Mouse (Mus musculus) thymus, postnatal 0 days (tissue): Measurements from ENCODE around the gene Cyb5d2. TPM values are rescaled to one million over a fixed set of nuclear protein-coding genes. Genes with fewer than 3 reads are reported as not detected.

Experiments
- DNase-seq: peaks from one replicate; pipeline ENCODE4 v3.0.0-alpha.2; 2015; ENCODE audit warnings: low spot score
- polyA plus RNA-seq: library from polyadenylated mRNA; unstranded; fragments of >200 nt; fragmentation: Nextera tagmentation; extraction: Ambion mirVana; gene quantifications from 2 replicates; pipeline ENCODE4 v1.2.1, GENCODE M21; 2015

Gene Cyb5d2
- 5.4 and 6.0 TPM in 2 replicates for polyA plus RNA-seq

DNA sequence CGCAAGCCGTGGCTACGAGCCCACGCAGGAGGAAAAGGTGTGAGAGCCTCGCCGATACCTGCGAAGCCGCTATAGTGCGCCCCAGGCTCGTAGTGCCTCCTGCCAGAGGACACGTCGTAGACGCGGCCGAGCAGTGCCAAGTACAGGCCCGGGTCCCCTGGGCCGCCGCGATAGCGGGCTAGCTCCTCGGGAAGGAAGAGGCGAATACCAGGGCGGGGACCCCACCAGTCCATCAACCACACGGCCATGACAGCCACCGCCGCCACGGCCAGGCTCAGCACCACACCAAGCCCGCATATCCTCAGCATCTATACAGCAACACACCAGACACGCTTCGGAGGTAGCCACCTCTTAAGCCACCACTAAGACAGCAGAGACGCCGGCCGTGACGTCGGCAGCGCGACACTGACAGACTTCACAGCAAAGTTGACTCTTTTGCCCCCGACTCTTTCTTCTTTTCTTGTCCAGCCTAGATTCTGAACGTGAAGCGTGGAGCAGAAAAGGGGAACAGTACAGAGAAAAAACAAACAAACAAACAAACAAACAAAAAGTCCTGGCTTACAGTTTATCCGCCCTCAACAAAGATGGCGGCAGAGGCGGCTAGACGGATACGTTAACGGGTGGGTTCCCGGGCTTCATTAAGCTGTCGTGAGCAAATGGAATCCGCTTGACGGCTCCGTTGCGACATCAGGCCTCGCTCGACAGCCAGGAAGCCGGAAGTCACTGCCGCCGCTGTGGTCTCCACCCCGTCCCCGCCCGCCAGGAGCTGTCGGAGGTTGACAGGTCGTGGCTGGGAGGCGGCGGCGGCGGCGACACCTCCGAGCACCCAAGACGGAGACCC, at the start of gene Cyb5d2, which contains the start of gene Zzef1:
TSS of gene Cyb5d2 (minus strand) at position 688 of the 841 bp plus-strand sequence.
TSS of gene Zzef1 (plus strand) at position 772 of the 841 bp plus-strand sequence.
- DNase-seq = peak; percentile 98

DNA sequence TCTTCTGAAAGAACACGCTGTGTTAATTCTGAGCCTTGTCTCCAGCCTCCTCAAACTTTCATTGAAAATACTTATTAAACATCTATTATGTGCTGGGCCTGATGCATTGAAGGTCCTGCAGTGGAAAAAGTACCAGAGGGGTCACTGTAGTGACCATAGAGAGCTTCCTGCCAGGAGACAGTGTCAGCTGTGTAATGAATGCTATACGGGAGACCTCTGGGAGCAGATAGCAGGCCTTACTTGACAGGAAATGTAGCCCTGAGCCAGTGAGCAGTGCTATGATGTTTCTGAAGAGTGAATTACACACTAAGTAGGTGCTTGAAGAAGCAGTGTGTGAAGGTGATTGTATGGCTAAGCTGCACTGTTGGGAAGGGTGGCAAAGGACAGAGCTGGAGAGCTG, 49.6 kb upstream of the Cyb5d2 start:
- DNase-seq = no peak

DNA sequence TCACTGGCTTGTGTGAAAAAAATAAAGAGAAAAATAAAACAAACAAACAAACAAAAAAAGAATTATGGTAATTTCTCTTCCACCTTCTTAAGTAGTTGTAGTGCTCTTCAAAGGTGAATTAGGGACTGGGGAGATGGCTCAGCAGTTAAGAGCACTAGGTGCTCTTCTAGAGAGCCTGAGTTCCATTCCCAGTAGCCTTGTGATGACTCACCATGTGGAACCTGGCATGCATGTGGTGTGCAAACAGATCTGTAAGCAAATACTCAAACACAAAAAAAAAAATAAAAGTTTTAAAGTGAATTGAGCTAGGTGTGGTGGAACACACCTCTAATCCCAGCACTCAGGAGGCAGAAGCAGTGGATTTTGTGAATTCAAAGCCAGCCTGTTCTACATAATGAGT, 47.6 kb upstream of the Cyb5d2 start:
- DNase-seq = no peak

DNA sequence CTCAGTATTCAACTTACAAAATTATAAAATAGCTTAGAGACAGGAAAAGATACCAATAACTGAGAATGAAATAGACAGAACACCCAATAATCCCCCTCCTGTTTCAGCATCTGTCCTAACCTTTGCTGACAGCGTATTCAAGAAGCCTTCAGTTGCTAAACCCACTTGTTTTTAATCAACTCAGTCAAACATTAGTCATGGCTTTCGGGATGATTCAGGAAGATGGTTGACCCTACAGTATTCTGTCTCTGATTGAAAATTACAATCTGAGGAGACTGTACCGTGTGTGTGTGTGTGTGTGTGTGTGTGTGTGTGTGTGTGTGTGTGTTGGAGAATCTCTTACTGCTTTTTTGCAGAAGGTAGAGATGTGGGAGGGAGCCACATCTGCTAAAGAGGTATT, 46.8 kb upstream of the Cyb5d2 start:
- DNase-seq = no peak

DNA sequence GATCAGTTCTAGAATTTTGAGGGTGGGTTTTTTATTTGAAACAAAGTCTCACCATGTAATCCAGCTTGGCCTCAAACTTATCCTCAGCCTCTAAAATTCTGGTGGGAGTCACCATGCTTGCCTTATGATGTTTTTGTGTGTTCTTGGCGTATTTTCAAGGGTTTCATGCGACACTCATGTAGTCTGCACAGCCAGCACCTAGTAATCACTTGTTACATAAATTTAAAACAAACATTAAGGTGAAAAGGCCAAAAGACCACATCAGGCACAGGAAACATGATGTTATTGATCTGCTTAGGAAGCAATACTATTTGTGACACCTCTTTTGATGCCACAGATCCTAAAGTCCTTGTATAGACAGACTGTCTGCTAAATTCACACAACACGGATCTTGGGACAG, 33.9 kb upstream of the Cyb5d2 start:
- DNase-seq = no peak

DNA sequence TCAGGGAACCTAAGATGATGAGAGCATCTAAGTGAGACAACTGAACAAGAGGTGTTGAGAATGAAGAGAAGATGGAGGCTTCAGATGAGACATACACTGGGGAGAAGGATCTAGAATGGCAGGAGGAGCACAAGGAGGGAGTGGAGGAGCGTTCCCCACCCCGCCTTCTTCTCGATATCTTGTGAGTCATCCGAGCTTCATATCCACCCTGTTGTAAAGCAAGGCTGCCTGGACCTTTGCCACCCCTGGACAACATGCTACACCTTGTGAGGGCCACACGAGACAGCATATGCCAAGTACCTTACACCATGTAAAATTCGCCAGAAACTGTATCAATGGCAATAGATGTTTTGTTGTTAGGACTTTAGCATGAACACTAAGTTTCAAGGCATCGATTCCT, 25.1 kb upstream of the Cyb5d2 start:
- DNase-seq = no peak

DNA sequence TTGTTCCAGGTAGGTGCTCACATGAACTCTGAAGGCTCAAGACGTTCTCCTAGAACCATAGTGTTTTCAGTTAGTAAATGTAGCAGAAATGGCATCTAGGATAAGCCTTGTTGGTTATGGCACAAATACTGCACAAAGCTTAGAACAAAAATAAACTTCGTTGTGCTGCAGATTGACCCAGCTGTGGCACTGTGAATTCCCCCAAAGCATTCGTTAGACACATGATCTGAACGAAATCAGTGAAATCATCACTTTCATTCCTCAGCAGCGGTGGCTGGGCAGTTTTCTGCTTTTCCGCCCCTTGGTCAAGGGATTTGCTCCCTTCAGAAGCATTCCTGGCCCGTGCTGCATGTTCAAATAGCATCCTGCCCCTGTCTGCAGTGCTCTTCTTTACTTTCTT, 22.1 kb upstream of the Cyb5d2 start:
- DNase-seq = no peak

DNA sequence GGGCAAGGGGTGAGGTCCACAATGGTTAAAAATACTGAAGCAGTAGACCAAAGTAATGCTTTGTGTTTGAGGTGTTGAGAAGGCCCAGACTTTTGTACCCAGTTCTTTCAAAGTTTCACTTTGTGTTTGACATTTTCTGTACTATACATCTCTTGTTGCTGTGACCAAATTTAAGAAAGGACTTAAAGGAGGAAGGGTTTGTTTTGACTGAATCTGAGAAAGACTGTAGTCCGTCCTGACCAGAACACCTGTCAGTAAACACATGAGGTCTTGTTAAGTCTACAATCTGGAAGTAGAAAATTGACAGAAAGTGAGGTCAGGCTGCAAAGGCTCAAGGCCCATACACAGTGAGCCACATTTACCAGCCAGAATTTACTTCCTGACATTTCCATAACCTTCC, 20.9 kb upstream of the Cyb5d2 start:
- DNase-seq = no peak

DNA sequence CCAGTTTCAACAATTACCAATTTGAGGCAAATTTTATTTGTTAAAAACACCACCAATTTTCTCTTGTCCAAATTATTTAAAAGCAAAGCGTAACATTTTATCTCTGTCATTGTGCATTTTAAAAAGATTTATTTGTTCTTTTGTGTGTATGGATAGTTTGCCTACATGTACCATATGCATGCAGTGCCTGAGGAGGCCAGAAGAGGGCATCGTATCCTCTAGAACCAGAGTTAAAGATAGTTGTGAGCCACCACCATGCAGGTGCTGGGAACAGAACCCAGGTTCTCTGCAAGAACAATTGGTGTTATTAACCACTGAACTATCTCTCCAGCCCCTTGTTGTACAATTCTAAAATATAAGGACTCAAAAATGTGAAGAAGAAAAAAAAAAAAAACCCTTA, 18.2 kb upstream of the Cyb5d2 start:
- DNase-seq = no peak

DNA sequence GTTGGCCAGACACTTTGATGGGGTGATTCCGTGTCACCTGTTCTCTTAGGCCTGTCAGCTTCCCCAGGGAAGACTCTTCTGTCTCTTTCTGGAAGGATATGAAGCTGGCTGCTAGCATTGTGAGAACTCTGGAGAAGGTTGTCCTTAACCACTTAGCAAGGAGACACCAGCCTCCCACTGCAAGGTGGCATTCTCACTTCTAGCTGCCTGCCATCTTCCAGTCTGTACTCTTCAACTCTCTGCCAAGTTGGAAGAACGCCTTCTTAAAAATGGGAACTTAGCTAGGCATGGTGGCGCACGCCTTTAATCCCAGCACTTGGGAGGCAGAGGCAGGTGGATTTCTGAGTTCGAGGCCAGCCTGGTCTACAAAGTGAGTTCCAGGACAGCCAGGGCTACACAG, 17.7 kb upstream of the Cyb5d2 start:
- no peak for DNase-seq

DNA sequence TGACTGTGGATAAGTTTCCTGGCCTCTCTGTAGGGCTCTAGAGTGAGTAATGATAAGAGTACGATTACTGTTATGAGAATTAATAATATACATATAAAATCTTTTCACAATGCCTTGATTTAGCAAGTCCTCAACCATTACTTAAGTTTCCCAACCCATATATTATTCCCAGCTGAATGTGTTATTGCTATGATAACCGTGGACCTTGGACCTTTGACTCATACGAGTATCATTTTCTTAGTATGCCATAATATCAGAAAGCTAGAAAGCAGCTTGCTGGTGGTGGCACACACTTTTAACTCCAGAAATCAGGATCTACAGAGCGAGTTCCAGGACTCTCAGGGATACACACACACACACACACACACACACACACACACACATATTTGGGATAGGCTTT, 12.1 kb upstream of the Cyb5d2 start:
- DNase-seq = no peak

DNA sequence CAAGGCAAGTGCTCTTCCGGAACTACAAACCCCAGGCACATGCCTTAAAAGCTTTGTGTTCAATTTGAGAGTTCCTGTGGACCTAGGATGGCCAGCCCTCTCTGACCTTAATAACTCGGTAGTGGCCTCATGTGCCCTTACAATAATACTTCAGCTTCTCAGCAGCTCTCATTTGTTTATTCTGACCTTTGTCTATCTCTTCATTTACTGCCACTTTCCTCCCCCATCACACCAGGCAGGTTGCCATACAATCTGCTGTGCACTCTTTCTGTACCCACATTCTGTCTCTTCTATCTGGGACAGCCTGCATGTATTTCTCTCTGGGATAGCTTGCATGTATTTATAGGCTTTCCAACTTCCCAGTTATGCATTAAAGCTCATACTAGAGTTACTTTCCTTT, 10.6 kb upstream of the Cyb5d2 start:
- no peak for DNase-seq

DNA sequence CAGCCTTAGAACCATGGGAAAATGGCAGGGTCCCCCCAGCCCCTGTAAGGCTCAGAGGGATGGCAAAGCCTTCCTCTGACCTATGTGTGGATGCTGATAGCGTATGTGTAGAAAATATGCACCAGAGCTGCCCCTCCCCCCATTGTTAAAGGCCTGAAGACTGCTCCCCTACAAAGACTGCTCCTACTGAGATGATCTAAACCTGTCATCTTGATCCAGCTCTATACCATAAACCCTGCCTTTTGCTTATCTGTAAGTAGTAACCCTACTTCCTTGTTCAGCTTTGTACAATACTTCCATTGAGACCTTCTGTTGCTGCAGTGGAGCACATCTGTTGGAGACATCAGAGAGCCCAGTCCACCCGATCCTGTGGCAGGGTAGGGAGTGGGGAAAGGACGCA, 9.3 kb upstream of the Cyb5d2 start:
- no peak for DNase-seq

DNA sequence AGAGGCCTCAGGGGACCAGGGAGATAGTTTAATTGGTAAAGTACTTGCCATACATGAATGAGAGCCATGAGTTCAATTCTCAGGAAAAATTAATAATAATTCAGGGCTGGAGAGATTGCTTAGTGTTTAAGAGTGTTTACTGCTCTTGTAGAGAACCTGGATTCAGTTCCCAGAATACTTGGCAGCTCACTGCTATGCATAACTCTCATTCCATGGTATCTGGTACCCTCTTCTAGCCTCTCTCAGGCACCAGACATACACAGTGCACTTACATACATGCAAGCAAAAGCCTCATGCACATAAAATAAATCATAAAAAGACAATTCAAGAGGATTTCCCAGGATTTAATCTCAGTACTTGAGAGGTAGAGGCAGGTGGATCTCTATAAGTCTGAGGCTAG, 8.6 kb upstream of the Cyb5d2 start:
- DNase-seq = no peak

DNA sequence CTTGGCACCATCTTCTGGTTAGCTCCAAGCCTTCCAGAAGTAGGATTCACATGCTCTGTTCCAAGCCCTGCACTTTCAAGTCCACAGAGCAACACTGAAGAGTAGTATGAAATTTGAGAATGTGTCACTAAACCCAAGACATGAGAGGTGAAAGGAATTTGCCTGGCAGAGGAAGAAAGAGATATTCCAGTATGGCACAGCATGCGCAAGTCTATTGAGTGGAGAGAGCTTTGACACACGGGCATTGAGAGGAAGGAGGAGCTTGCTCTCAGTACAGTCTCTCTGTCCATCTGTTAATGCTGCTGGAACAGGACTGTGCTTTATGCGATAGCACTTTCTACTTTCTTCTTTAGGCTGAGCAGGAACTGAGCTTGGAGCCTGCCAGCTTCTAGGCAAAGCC, 7.1 kb upstream of the Cyb5d2 start:
- DNase-seq = no peak

DNA sequence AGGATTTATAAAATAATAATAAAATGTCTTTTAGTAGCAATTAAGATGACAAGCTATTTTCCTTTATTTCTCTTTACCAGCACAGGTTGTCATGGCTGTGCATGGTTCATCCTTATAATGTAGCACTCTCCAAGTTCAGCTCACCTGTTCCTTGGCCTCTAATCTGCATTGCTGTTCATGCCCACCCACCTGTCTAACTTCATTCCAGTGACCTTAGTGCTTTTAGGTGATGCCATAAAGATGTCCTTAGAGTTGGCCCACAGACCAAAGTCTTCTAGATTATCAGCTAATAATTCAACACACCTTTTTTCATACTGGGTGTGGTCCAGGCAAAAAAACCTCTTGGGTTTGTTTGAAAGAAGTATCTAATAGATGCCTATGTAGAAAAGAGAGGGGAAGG, 5.2 kb upstream of the Cyb5d2 start:
- DNase-seq = no peak

DNA sequence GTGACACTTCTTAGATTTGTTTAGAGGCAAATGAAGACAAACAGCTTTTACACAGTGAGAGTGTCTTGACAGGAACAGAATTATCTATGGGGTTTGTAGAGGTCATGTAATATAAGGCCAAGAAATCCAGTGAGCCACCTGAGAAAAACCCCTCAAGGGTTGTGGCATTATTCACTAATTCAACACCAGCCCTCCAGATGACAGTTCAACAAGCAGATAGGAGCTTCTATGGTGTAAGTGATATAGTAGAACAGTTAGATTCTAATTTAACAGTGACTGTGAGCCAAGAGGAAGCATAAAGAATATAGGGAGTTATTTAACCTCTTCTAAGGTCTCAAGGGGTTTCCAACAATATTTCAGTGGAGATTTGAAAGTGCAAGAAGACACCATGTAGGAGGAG, 2.2 kb upstream of the Cyb5d2 start:
- DNase-seq = no peak

DNA sequence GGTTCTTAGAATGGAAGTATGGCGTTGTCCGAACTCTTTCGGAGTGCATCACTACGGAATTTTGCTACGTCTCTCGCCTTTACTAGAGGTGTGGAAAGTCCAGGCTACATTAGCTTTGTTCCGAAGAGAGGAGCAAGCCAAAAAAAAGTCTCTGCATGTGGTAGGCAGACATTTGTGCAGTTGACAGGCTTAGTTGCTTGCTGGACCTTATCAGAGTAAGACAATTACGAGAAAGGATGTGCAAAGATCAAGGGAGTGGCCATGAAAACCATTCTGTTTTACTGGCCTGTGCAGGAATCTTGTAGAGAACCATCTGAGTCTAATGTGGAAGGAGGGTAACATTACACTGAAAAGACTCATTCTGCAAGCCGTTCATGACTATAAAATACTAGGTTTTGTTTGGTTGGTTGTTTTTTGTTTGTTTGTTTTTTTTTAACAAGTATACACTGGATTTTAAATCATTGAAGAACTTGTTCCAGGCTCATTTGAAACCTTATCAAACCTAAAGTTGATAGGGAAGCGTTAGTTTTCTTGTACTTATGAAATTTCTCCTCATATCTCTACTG, 914 bp upstream of the Cyb5d2 start:
- DNase-seq = no peak

DNA sequence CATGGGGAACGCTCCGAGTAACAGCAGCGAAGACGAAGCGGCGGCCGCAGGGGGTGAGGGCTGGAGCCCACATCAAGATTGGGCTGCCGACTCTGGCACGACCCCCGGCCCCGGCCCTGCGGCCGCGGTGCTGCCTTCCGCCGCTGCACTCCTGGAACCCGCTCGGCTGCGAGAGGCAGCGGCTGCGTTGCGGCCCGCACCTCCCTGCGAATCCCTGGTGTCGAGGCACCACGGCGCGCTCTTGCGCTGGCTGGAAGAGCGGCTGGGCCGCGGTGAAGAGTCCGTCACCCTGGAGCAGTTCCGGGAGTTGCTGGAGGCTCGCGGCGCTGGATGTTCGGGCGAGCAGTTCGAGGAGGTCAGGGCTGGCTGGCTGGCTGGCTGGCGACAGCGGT, 350 bp upstream of the Cyb5d2 start:
- DNase-seq = no peak

DNA sequence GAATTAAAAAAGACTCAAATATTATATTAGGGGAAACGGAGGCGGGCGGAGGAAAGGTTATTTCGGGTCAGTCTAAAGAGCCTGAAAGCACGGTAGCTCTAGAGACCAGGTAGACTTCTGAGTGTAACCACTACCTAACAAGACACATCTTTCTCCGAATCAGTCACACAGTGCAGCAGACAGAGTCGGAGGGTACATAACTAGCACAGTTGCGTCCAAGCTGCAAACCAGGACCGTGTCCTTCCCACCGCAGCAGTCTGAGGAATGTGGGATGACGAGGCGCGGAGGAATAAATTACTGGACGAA, 840 bp downstream of the Cyb5d2 start:
- DNase-seq = no peak

DNA sequence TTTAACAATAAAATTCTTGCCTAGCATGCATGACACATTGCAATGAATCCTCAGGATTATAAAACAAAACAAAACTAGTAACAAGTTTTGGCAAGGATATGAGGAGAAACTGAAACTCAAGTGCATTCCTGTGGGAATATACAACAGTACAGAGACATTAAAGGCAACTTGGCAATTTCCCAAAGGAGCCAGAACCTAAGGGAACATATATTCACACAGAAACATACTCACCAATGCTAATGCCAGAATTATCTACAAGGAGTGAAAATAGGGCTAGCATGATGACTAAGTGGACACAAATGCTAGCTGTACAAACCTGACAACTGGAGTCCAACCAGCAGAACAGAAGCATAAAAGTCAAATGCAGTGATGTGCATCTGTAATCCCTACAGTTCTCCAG, 3.9 kb downstream of the Cyb5d2 start:
- no peak for DNase-seq

DNA sequence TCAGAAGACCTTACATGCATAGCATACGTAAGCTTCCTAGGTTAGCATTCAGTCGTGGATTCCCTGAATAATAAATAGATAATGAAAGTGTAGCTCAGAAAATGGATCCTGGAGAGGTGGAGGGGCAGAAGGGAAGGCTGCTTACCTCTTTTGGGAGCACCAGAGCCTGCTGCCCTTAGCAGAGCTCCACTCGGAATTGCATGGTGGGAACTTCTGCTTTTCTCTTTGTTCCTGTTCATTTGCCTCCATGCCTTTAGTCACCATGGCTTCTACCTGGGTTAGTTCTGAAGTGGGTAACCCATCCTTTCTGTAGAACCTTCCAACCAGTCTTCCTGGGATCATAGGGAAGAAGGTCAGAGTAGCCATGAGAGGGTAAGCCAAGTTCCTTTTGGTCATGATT, 13.4 kb downstream of the Cyb5d2 start:
- DNase-seq = no peak

DNA sequence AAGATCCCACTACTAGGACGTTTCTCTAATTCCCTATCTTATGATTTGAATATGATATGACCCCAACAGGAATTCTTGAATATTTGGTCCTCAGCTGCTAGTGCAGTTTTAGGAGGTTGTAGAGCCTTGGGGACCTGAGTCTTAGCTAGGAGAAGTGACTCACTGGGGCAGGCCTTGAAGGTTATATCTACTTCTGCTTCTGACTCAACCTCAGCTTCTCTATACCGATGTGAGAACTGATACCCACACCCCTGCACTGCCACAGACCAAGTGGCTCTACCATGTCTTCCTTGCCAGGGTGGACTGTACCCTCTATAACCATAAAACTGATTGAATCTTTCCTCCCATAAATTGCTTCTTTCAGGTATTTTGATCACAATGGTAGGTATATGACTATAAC, 13.8 kb downstream of the Cyb5d2 start:
- no peak for DNase-seq
